Mouse (Mus musculus) liver, postnatal 0 days (tissue): ENCODE measurements around the gene Nedd4.

Experiments
- CTCF ChIP-seq: sonication (generic); IDR thresholded peaks from 2 replicates; pipeline ENCODE4 v1.5.1; 2016; ENCODE audit warnings: antibody characterized with exemption, low read depth
- EP300 ChIP-seq: IDR thresholded peaks from 2 replicates; pipeline ENCODE4 v1.6.1; 2016; ENCODE audit warnings: antibody characterized with exemption, low read depth, mild to moderate bottlenecking

DNA sequence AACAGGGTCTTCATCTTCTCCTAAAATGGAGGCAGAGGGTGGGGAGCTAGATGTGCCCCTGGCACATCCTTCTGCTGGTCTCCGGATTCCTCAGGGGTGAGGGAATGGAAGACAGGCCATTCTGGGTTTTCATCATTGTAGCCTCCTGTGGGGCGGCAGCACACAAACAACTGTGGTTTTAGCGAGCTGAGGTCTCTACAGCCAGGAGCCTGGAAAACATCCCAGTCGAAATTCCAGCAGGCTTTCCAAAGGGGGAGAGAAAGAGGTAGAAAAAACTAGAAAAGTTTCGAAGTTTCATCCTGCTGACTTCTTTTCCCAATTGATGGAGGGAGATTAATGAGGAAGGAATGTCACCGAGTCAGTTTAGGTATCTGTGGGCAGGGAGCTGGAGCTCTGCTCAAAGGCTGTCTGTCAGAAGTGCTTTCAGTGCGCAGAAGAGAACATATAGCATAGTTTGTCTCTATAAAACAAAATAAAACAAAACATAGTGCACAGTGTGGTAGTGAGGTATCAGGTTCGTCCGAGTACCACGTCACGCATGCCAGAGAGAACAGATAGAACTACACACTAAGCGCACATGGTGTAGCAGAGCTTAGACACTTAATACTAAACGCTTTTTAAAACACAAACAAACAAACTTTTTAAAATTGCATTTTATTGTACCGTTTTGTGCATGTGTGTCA is 128.5 kb downstream of the Nedd4 start:
- no peak for TF ChIP-seq CTCF
- TF ChIP-seq EP300 = no peak
